Mouse (Mus musculus) cerebellum, adult 18-20 months (tissue): ENCODE results near the gene 4930467E23Rik.
A peak's percentile ranks its signal among the peaks of the same experiment; 100 is the strongest.
"Not testable (repeated sequence)": the region's sequence is repeated elsewhere in the genome, so short reads cannot be mapped to it uniquely, and the experiment has no call there.

Experiments
- DNase-seq, 2 experiments: peaks; one replicate each; pipeline ENCODE4 v3.0.0; 2021

Gene 4930467E23Rik

DNA sequence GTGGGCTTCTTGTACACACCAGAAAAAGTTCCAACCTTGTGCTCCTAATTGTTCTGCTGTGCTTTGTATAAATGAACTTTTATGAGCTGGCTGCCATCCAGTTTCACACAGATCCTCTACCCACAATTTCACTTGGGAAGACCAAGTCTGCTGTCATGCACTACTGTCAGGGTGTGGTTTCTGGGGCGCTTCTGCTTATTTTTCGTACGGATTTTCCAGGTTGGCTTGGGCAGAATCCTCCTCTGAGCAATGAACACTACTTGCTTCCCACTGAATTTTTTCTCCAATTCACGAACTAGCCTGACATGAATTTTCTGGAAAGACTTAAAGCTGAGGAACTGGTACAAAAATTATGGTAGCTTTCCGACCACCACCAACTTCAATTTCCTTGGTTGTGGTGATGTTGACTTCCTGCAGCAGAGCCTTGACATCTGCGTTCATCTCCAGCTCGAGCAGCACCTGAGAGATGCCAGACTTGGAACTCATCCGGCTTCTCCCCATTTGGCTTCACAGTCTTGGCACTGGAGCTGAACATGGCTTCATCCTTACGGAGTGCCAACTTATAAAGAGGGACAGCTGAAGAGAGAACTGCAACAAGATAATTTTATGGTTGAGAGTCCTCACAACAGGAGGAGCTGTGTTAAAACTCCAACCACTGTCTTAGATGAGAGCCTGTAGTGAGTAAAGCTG is 18.1 kb upstream of the 4930467E23Rik start:
- DNase-seq, result not testable (repeated sequence)

DNA sequence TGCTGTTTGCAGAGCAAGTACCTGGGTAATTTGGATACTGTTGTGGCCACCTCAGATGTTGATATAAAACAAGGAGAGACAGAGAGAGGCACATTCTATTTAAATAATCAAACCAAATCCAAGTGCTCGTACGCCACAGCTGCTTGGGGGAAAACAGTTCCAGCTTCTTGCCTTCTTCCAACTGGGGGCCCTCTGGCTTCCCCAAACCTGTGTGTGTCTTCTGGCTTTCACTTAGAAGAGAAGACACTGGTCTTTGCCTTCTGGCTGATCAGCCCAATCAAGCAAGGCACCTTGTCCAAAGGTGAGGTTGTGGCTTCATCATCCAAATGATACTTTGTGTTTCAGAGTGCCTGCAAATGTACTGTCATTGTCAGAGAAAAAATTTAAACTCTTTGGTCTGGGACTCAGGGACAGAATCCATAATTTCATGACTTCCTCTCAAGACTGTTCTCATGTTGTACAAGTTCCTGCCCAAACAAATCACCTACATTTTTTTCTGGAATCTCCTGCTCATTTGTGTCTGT is 17.1 kb upstream of the 4930467E23Rik start:
- not testable (repeated sequence) for DNase-seq

DNA sequence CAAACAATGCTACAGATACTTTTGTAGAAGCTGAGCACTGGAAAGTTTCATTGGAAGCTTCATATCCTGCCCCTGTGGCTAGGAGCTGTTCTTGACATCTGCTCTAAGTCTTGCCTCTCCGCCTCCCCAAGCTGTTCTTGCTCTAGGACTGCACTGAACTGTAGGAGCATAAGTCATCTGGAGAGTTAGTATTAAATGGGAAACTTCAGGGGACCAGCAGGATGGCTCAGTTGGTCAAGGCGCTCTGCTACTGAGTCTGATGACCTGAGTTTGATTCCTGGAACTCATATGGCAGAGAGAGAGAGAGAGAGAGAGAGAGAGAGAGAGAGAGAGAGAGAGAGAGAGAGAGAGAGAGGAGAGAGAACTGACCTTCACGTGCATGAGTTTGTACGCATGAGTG is 16.6 kb upstream of the 4930467E23Rik start:
- not testable (repeated sequence) for DNase-seq

DNA sequence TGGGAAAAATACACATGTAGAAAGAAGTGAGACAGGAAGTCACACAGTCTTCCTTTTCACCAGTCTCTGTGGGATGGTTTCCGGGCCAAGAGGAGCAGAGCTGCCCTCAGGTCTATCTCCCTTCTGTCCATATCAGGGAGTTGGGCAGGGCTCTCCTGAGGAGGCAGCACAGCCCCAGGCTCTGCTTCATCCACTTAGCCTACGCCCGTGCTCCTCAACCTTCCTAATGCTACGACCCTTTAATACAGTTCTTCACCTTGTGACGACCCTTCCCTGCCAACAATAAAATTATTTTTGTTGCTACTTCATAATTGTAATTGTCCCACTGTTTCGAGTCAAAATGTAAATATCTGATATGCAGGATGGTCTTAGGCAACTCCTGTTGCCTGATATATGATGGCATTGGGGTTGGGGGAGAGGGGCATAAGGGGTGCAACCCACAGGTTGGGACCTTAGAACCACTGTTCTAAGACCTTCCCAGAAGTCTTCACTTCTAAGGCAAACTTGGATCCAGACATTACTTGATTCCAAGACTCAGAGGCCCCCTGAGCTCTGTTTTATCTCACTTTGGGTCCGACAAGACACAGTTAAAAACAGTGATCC is 16.0 kb upstream of the 4930467E23Rik start:
- not testable (repeated sequence) for DNase-seq

DNA sequence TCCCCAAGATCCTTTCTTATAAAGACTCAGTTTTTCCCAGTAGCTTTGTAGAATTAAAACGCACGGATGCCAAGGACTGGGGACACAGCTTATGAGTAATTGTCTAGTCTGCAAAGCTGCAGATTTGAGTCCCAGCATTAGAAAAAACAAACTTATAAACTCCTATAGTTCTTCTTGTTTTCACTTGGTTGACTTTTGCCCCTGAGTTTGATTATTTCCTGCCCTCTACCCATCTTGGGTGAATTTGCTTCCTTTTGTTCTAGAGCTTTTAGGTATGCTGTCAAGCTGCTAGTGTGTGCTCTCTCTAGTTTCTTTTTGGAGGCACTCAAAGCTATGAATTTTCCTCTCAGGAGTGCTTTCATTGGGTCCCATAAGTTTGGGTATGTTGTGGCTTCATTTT is 14.9 kb upstream of the 4930467E23Rik start:
- DNase-seq, result not testable (repeated sequence)

DNA sequence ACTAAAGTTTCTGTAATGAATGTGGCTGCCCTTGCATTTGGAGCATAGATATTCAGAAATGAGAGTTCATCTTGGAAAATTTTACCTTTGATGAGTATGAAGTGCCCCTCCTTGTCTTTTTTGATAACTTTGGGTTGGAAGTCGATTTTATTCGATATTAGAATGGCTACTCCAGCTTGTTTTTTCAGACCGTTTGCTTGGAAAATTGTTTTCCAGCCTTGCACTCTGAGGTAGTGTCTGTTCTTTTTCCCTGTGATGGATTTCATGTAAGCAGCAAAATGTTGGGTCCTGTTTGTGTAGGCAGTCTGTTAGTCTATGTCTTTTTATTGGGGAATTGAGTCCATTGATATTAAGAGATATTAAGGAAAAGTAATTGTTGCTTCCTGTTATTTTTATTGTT is 14.1 kb upstream of the 4930467E23Rik start:
- DNase-seq, result not testable (repeated sequence)

DNA sequence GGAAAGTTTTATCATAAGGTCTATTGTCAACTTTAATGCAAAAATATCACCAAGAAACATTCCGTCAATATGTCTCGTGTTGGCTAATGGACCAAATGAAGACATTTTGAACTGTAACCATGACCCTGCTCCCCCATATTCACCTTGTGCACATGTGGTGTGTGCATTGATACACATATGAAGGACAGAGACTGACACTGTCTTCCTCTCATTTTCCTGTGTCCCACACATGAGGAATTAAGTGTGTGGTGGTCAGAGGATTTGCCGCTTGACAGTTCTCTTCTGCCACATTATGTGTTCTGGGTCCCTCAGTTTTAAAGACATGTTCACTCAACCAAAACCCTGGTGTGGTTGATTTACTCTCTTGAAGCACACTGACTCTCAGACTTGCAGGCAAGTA is 11.5 kb upstream of the 4930467E23Rik start:
- DNase-seq, result not testable (repeated sequence)

DNA sequence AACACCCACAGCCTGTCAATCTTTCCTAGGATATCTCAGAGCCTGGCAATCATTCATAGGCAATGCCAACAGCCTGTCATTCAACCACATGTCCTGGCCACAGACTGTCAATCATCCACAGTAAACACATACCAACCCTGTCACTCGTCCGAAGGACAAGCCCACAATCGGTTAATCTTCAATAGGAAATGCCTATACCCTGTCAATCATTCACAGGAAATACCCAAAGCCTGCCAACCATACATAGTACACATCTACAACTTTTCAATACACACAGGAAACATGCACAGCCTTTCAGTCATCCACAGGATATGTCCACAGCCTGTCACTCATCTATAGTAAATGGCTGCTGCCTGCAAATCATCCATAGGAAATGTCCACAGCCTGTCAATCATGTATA is 9.9 kb upstream of the 4930467E23Rik start:
- not testable (repeated sequence) for DNase-seq

DNA sequence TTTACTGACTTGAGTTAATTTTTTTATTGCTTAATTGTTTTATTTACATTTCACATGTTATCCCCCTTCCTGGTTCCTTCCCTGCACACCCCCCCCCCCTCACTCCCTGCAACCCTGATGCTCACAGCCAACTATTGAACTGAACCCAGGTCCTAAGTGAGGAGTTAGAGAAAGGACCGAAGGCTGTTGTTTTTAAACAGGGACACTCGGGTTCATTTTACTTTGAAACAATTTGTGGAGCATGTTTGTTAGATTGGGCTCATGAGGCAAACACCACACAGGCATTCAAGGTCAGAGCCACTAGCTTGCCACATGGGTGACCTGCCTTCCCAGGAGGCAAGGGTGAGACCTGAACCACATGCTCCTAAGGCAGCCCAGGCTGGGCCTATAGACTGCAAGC is 4.5 kb upstream of the 4930467E23Rik start:
- DNase-seq, result not testable (repeated sequence)

DNA sequence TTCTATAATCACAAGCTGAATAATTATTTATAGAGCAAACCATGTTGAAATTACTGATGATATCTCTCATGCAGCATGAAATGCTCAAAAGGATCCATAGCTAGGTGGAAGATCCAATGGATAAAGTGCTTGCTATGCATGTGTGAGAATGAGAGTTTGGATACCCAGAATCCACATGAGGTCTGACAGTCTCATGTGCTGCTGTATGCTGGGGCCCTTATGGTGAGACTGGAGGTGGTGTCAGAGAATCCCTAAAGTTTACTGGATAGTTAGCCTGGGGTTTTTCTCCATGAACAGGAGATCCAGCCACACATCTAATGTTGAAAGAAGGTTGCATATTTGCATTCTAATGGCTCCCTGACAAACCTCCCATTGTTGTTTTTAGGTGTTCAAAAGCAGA is 22.4 kb downstream of the 4930467E23Rik start:
- DNase-seq, result not testable (repeated sequence)

DNA sequence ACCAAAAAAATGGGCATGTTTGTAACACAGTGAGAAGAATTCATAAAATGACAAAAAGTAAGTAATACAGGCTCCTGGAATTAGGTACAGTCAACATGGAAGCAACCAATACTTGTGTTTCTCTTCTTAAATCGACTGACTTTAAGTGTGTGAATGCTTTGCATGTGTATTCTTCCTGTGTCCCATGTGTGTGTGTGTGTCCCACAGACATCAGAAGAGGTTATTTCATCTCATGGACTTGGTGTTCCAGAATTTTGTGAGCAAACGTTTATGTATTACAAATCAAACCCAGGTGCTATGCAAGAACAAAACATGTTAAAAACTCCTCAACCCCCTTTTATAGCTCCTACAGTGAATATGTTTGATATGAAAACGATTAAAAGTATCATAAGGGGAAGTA is 24.8 kb downstream of the 4930467E23Rik start:
- not testable (repeated sequence) for DNase-seq

DNA sequence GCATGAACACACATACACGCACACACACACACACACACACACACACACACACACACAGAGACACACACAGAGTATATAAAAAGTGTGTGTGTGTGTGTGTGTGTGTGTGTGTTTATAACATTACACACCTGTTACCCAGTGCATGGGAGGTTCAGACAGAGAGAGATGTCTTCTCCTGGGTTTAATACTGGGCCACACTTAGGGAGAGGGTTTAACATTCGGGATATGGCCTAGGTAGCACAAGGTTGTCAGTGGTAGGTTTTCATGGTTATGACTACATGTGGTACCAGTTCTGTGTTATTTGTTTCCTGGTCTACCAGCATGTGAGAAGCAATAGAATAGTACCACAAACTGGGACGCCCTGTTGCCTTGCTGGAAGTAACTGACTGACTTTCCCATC is 25.6 kb downstream of the 4930467E23Rik start:
- DNase-seq, result not testable (repeated sequence)

DNA sequence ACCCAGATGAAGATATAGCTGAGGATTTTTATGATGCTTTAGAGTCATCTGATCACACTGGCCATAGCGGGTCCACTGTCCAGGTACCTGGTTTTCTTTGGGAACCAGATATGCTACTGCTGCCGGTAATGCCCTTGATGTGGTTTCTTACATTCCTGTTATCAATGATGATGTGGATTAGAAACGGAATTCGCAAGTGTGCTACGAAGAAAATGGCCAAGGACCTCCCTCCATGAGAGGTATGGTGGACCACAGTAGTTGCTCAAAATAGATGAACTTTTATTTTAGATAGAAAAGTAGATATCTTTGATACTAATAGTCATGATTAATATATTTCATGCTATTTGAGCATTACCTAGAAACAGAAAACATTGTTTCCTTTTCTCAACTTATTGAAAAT is 32.3 kb downstream of the 4930467E23Rik start:
- not testable (repeated sequence) for DNase-seq

DNA sequence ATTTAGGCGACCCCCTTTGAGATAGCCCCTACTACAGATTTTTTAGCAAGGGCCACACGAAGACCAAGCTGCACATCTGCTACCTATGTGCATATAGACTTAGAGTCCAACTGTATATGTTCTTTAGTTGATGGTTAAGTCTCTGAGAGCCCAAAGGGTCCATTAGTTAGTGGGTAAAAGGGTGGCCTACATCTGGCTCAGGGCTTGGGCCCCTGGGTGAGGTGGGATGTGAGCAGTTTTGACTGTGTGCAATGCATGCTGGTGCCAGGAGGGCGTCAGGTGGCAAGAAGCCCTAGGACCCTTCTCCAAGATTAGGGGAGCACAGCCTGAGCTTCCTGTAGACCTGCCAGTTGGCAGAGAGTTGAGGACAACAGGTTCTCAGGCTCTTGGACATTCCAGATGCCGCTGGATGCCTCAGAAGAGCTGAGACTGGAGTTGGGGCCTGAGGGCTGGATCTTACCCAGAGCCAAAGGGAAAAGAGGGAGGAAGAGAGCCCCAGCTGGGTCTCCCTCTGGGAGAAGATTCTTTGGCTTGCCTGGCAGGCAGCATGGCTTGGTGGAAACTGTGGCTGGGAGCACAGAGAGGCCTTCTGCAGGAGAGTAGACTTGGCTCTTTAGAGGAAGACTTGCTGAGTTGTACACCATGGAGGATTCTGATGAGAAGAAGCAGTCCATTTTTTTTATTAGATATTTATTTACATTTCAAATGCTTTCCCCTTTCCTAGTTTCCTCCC is 33.6 kb downstream of the 4930467E23Rik start:
- not testable (repeated sequence) for DNase-seq

DNA sequence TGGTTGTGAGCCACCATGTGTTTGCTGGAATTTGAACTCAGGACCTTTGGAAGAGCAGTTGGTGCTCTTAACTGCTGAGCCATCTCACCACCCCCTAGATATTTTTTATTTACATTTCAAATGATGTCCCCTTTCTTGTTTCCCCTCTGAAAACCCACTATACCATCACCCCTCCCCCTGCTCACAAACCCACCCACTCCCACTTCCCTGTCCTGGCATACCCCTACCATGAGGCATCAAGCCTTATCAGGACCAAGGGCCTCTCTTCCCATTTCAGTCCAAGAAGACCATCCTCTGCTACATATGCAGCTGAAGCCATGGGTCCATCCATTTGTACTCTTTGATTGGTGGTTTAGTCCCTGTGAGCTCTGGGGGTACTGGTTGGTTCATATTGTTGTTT is 36.2 kb downstream of the 4930467E23Rik start:
- DNase-seq, result peak in 1 of 2 experiments; percentile 34

DNA sequence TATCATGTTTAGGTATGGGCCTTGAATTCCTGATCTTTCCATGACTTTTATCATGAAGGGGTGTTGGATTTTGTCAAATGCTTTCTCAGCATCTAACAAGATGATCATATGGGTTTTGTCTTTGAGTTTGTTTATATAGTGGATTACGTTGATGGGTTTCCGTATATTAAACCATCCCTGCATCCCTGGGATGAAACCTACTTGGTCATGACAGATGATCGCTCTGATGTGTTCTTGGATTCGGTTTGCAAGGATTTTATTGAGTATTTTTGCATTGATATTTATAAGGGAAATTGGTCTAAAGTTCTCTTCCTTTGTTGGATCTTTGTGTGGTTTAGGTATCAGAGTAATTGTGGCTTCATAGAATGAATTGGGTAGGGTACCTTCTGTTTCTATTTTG is 44.1 kb downstream of the 4930467E23Rik start:
- DNase-seq, result peak in 1 of 2 experiments; percentile 4

DNA sequence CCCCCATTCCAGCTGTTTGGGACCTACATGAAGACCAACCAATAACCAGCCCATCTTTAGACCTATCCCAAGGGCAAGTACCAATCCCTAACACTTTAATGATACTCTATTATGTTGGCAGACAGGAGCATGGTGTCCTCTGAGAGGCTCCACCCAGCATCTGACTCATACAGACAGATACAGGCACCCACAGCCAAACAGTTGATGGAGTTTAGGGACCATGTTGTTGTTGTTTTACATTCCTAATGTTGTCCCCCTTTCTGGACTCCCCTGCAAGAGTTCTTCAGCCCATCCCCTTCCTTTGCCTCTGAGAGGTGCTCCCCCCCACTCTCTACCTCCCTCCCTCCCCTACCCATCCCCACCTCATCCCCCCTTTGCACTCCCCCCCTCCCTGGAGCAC is 46.9 kb downstream of the 4930467E23Rik start:
- peak in 1 of 2 experiments; percentile 11 for DNase-seq

DNA sequence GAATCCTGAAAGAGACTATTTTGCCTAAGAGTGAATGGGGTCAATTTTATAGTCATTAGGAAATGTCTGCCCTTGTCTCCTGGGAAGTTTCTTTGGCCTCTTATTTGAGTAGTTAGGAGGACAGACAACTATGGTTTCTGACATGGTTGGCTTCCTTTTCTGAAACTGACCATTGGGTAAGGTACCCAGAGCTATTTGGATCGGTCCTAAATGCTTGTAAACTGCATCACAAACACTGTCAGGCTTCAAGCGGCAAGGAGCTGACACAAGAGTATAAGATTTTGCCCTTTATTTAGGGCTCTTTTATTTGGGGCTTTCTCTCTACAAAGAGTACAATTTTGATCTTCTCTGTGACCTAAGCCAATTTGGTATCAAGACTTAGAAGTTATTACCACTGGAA is 48.1 kb downstream of the 4930467E23Rik start:
- peak in 1 of 2 experiments; percentile 4 for DNase-seq

DNA sequence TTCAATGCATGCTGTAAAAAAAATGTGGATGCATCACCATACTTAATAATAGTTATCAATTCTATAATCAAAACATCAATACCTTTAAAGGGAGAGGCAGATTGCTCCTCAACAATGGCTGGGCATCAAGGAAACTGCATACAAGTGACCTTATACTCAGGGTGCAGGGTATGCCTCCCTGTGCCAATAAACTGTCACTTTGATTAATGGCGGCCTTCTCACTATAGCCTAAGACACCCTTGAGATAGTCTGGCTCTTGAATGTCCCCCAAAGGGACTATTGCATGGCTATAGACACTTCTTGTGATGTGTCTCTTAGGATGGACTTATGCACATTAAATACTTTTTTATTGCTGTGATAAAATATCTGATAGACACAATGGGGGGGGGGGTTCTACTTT is 48.8 kb downstream of the 4930467E23Rik start:
- DNase-seq, result peak in 1 of 2 experiments; percentile 20

DNA sequence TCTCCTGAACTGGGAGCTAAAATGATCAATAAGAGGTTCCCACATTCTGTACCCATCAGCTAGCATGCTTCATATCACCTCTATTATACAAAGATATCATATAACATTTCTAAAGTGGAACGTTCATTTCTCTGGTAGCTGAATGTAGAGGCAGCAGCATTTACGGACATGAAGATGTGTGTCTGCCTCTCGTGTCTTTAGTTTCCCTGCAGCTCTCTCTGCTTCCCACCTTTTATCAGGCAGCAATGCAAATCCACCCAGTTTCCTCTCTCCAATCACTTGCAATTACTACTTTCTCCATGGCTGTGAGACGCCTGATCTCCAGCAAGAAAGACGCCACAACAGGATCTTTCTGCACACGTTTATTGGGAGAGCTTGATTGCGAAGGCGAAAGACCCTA is 49.5 kb downstream of the 4930467E23Rik start:
- peak in 1 of 2 experiments; percentile 2 for DNase-seq

DNA sequence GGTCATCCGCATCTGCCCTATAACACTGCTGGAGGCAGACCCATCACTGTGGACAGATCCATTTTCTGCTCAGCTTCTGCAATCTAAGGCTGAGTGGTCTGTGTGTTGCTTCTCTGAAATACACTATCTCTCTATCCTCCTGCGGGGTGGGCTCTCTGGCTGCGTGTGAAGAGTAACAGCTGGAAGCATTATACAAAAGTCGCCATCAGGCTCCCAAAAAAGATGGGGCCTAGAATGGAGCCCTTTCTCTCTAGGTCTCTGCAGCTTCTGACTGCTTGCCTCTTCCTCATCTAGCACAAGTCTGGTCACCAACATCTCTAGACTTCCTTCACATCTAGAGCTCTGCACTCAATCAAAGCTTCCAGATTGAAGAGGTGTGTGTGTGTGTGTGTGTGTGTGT is 50.8 kb downstream of the 4930467E23Rik start:
- DNase-seq, result peak in 1 of 2 experiments; percentile 12

DNA sequence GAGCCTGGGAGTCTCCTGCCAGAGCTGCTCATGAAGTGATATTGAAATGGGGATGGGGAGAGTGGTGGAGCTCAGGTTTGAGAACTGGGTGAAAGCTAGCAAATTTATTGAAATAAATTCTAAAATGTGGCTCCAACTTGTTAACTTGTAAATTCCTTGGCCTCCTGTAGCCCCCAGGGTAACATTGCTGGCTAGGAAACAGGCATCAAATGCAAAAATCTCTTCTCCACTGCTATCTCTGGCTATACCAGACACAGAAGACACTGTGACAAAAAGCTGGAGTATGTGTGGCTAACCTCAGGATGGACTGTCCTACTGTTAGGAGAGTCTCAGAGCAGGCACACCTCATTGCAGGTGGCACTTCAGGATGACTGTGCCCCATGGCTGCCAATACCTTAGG is 51.3 kb downstream of the 4930467E23Rik start:
- DNase-seq, result peak in 1 of 2 experiments; percentile 7

DNA sequence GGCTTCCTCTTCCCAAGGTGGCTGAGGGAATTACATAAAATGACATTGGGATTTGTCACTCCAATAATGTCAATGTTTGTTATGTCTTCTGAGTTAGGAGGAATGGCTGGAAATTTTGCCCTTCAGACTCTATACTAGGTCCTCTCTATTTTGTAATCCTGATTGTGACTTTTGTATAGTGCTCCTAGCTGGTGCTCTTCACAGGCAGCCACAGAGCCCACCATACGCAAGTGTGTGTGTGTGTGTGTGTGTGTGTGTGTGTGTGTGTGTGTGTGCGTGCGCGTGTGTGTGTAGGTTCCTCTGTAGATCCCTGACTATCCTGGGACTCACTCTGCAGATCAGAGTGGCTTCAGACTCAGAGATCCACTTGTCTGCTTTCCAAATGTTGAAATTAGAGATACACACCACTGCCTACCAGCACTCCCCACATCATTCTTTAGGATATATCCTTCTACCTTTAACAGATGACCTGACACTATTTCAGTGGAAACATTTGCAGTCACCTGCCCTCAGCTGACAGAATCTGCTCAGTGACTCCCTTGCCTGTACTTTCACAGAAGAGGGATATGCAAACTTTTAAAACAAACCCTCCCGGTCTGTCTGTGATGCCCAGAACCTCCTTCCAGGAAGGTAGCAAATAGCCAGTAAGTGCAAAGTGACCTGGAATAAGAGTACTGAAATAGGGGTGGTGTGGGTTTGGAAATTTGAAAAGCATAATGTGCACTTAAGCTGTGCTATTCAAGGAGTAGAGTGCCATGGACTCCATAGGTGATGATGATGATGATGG is 52.1 kb downstream of the 4930467E23Rik start:
- peak in 1 of 2 experiments; percentile 21 for DNase-seq
